Mouse (Mus musculus) heart, postnatal 0 days (tissue): ENCODE data around the gene Cxcl1. TPM values are rescaled to one million over a fixed set of nuclear protein-coding genes. Genes with fewer than 3 reads are reported as not detected.

Experiments
- ATAC-seq: fragments of 200-750 bp; cut with Nextera tagmentation; 2 replicates; pipeline ENCODE4 v1.8.0; 2017; ENCODE audit warnings: low read depth, moderate number of reproducible peaks, moderate library complexity; ENCODE audit not compliant: insufficient read depth
- DNase-seq: peaks from one replicate; pipeline ENCODE4 v3.0.0-alpha.2; 2016; ENCODE audit warnings: low spot score
- H3K27ac ChIP-seq: fragments of 300-500 bp; sonication (generic); 2 replicates; pipeline ENCODE4 v1.5.1; 2014; ENCODE audit warnings: low read depth, mild to moderate bottlenecking
- H3K27me3 ChIP-seq: fragments of 300-500 bp; sonication (generic); 2 replicates; pipeline ENCODE4 v1.6.1; 2014; ENCODE audit warnings: low read length, mixed read lengths; ENCODE audit not compliant: control insufficient read depth, insufficient read depth
- H3K36me3 ChIP-seq: fragments of 300-500 bp; sonication (generic); replicated peaks from 2 replicates; pipeline ENCODE4 v1.6.1; 2014; ENCODE audit warnings: low read length, mixed read lengths; ENCODE audit not compliant: control insufficient read depth, insufficient read depth
- H3K4me1 ChIP-seq: fragments of 300-500 bp; sonication (generic); 2 replicates; pipeline ENCODE4 v1.6.1; 2014; ENCODE audit warnings: antibody characterized with exemption; ENCODE audit not compliant: control insufficient read depth, insufficient read depth
- H3K4me2 ChIP-seq: fragments of 300-500 bp; sonication (generic); 2 replicates; pipeline ENCODE4 v1.6.1; 2014; ENCODE audit warnings: low read depth, mild to moderate bottlenecking, low read length, moderate library complexity
- H3K4me3 ChIP-seq: fragments of 300-500 bp; sonication (generic); 2 replicates; pipeline ENCODE4 v1.5.1; 2014; ENCODE audit warnings: low read depth, low read length
- H3K9ac ChIP-seq: fragments of 300-500 bp; sonication (generic); replicated peaks from 2 replicates; pipeline ENCODE4 v1.6.1; 2014; ENCODE audit warnings: low read depth, low read length, mixed read lengths
- H3K9me3 ChIP-seq: fragments of 300-500 bp; sonication (generic); replicated peaks from 2 replicates; pipeline ENCODE4 v1.6.1; 2016; ENCODE audit warnings: low read length; ENCODE audit not compliant: control insufficient read depth
- CTCF ChIP-seq: IDR thresholded peaks from 2 replicates; pipeline ENCODE4 v1.5.1; 2016; ENCODE audit warnings: antibody characterized with exemption, control low read depth, low read depth
- EP300 ChIP-seq: IDR thresholded peaks from 2 replicates; pipeline ENCODE4 v1.6.1; 2016; ENCODE audit warnings: antibody characterized with exemption, low read depth
- WGBS: fragments of 180-500 bp; shearing (Covaris S2); extraction: QIAGEN DNeasy Blood & Tissue Kit; methylation state at CpG from one replicate; pipeline ENCODE4 v1.1.7; 2014; 5-methylcytosine and 5-hydroxymethylcytosine counted together
- polyA plus RNA-seq: library from polyadenylated mRNA; unstranded; fragments of >200 nt; fragmentation: Nextera tagmentation; extraction: Ambion mirVana; gene quantifications from 2 replicates; pipeline ENCODE4 v1.2.1, GENCODE M21; 2015
- total RNA-seq: library from RNA; depleted of rRNA; stranded (reverse); fragments of >200 nt; gene quantifications from 2 replicates; pipeline ENCODE4 v1.2.3, GENCODE M21; 2014; ENCODE audit warnings: low replicate concordance; rRNA removed

Gene Cxcl1
- total and polyA plus RNA-seq, 2 experiments from 2014 or later: 0.27 to 1.5 TPM

DNA sequence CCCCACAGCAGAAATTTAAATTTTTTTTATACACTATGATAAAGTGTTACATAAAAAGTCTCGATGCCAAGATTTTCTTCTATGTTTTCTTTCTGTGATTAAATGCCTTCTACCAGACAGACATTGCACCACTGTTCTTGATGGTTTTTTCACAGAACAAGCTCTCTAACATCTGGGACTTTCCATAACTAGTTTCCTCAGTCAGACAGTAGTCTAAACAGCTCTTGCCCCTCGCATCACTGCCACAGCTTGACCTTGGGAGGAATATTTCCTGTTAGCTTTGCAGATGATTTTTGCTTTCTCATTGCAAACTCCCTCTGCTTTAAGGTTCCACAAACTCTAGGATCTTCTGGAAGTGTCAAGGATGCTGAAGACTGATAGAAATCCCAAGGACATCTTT is 39.5 kb downstream of the Cxcl1 start:
- TF ChIP-seq EP300: no peak
- no peak for TF ChIP-seq CTCF
- 0 out of 2 replicates have a peak, but pooled peaks cover 7% of the 10 kb centered on the region for H3K36me3 ChIP-seq
- ATAC-seq (no peak; the same call in 1 of the 2 replicates), DNase-seq (no peak)
- no peaks in the 10 kb centered on the region for H3K9me3 ChIP-seq
- peak overlapping the region; percentile 73 for H3K4me2 ChIP-seq
- peaks cover 9% of the 10 kb centered on the region; the same call in 1 of the 2 replicates for H3K4me1 ChIP-seq
- peak overlapping the region; percentile 83 for H3K9ac ChIP-seq
- no peaks in the 10 kb centered on the region for H3K27me3 ChIP-seq
- WGBS: 52% methylated on average over 2 of the region's 2 CpGs
- H3K4me3 ChIP-seq: peak overlapping the region; percentile 65
- peak overlapping the region; percentile 92 for H3K27ac ChIP-seq

DNA sequence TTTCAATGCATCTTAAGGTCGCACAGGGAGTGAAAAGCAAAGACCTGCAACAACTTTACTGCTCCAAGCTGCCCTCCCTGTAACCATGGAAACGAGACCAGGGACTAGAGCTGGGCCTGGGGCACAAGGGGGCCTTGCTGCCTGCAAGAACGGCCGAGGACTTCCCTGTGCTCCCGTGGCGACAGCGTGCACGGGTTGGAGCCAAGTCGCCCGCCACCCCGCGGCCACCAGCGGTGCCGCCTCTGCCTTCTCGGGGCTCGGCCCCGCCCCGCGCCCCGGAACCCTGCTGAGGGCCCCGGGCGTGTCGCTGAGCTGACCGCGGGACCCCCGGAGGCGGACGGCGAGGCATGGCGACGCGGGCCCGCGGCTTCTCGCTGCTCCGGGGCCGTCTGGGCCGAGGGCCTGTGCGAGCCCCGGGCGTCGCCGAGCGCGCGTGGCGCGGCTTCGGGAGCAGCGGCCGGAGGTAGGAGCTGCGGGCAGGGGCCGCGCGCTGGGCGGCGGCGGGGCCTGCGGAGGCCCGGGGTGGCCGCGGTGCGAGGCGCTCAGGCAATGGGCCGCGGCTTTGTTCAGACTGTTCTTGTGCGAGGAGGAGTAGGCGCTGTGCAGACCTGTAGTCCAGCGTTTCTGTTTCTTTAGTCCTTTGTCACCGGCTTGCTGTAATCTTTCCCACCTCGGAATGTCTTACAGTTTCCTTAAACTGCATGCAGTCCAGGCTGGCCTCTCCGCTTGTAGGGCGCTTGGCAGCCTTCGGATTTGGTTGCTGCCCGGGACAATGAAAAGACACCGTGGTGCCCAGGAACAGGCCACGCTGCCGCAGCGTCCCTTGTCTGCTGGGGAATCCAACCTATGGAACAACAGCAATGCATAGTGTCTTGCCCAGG is 40.2 kb downstream of the Cxcl1 start, which contains the start of gene Mthfd2l:
Gene Mthfd2l (plus strand): TSS at position 147 of the 881 bp plus-strand sequence.
- DNase-seq: peak; percentile 79
- Histone ChIP-seq H3K4me1 (peaks cover 9% of the 10 kb centered on the region; the same call in 1 of the 2 replicates), H3K27ac (peak within 1 kb of the TSS; percentile 92), H3K4me2 (peak within 1 kb of the TSS; percentile 73), H3K9ac (peak within 1 kb of the TSS; percentile 83), H3K36me3 (0 out of 2 replicates have a peak, but pooled peaks cover 7% of the 10 kb centered on the region), H3K4me3 (peak within 1 kb of the TSS; percentile 65), H3K9me3 (no peaks in the 10 kb centered on the region), H3K27me3 (no peaks in the 10 kb centered on the region)
- TF ChIP-seq EP300 (no peak), CTCF (peak; percentile 57)
- WGBS: 0% methylated on average over 66 of the region's 79 CpGs
- ATAC-seq: peak; percentile 98

DNA sequence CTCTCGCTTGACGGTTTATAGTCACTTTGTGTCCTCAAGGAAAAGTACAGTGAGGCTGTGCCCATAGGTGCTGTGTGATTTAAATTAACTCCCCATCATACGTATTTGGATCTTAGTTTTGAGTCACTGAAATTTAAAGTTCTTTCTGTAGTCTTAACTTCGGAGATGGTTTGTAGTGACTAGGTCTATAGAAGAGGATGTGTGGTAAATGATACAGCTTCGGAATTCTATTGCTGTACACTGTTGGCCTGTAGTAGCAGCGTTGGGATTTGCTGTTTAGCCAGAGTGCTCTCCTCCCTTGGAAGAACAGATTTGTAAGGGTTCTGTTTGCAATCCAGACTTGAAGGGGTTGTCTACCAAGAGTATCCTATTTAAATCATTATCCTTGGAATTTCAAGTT is 40.9 kb downstream of the Cxcl1 start:
- DNase-seq (peak; percentile 14), ATAC-seq (0 out of 2 replicates have a peak, but pooled peaks have one; percentile 3)
- H3K4me3 ChIP-seq: peak overlapping the region; percentile 65
- H3K9me3 ChIP-seq: no peaks in the 10 kb centered on the region
- H3K36me3 ChIP-seq: 0 out of 2 replicates have a peak, but pooled peaks cover 7% of the 10 kb centered on the region
- H3K27ac ChIP-seq: peak overlapping the region; percentile 92
- peak overlapping the region; percentile 83 for H3K9ac ChIP-seq
- H3K4me2 ChIP-seq: peak overlapping the region; percentile 73
- H3K4me1 ChIP-seq: peaks cover 9% of the 10 kb centered on the region; the same call in 1 of the 2 replicates
- no peaks in the 10 kb centered on the region for H3K27me3 ChIP-seq
- 9% methylated on average over 6 of the region's 6 CpGs for WGBS
- TF ChIP-seq EP300: no peak
- no peak for TF ChIP-seq CTCF

DNA sequence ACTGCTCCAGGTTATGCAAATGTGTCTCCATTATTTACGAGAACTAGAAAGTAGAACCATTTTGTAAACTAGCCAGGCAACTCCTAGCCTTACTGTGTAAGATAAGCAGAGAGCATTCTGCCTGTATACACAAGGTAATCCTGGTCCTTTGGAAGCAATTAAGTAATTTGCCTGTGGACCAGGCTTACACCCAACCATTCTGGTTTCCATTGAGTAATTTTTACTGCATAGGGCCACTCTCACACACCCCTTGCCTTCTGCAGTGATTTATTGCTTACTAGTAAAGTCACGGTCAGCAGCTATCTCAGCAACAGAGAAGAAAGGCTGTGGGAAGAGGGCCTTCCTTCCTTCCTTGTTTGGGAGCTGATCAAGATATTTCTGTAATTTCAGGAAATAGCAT is 45.7 kb downstream of the Cxcl1 start:
- TF ChIP-seq CTCF (no peak), EP300 (no peak)
- H3K36me3 ChIP-seq: 0 out of 2 replicates have a peak, but pooled peaks cover 7% of the 10 kb centered on the region
- H3K27me3 ChIP-seq: no peaks in the 10 kb centered on the region
- H3K4me3 ChIP-seq: no peak overlapping the region
- no peak for ATAC-seq
- WGBS: 83% methylated on average over 2 of the region's 2 CpGs
- no peaks in the 10 kb centered on the region for H3K9me3 ChIP-seq
- H3K4me1 ChIP-seq: peaks cover 6% of the 10 kb centered on the region; the same call in 1 of the 2 replicates
- no peak overlapping the region for H3K27ac ChIP-seq
- no peak overlapping the region for H3K9ac ChIP-seq
- H3K4me2 ChIP-seq: no peak overlapping the region
- DNase-seq: no peak

Other genes starting within 250 kb of the Cxcl1 start
- gene Cxcl5, start 131.9 kb upstream of the Cxcl1 start, total RNA-seq: not detected in 2 replicates
- gene Cxcl5, start 131.9 kb upstream of the Cxcl1 start, polyA plus RNA-seq: 0.10 and 0.14 TPM in 2 replicates
- 2.9 and 4.8 TPM in 2 replicates for gene Ppbp, start 122.7 kb upstream of the Cxcl1 start, total RNA-seq
- 1.1 and 1.5 TPM in 2 replicates for gene Ppbp, start 122.7 kb upstream of the Cxcl1 start, polyA plus RNA-seq
- gene Pf4, start 118.8 kb upstream of the Cxcl1 start, total RNA-seq: 45.1 and 102 TPM in 2 replicates
- 66.0 and 73.4 TPM in 2 replicates for gene Pf4, start 118.8 kb upstream of the Cxcl1 start, polyA plus RNA-seq
- not detected in 2 replicates for gene Cxcl3, start 105.1 kb upstream of the Cxcl1 start, total RNA-seq
- not detected in 2 replicates for gene Cxcl3, start 105.1 kb upstream of the Cxcl1 start, polyA plus RNA-seq
- 0.19 TPM in 1 of 2 replicates, not detected in the other for gene Cxcl15, start 96.7 kb upstream of the Cxcl1 start, total RNA-seq
- 0.08 TPM in 1 of 2 replicates, not detected in the other for gene Cxcl15, start 96.7 kb upstream of the Cxcl1 start, polyA plus RNA-seq
- gene Cxcl2, start 12.6 kb downstream of the Cxcl1 start, total RNA-seq: not detected in 2 replicates
- gene Cxcl2, start 12.6 kb downstream of the Cxcl1 start, polyA plus RNA-seq: not detected in 2 replicates
- 30.5 and 88.5 TPM in 2 replicates for gene Mthfd2l, start 39.9 kb downstream of the Cxcl1 start, total RNA-seq
- gene Mthfd2l, start 39.9 kb downstream of the Cxcl1 start, polyA plus RNA-seq: 29.1 and 29.2 TPM in 2 replicates
- gene Epgn, start 136.2 kb downstream of the Cxcl1 start, total RNA-seq: not detected in 2 replicates
- gene Epgn, start 136.2 kb downstream of the Cxcl1 start, polyA plus RNA-seq: 0.10 and 0.12 TPM in 2 replicates
- gene Ereg, start 183.4 kb downstream of the Cxcl1 start, total RNA-seq: 0.34 TPM in 1 of 2 replicates, not detected in the other
- 0.04 and 0.10 TPM in 2 replicates for gene Ereg, start 183.4 kb downstream of the Cxcl1 start, polyA plus RNA-seq
- 5.9 TPM in 1 of 2 replicates, not detected in the other for gene Areg, start 248.4 kb downstream of the Cxcl1 start, total RNA-seq
- 0.19 and 0.29 TPM in 2 replicates for gene Areg, start 248.4 kb downstream of the Cxcl1 start, polyA plus RNA-seq